Mouse (Mus musculus) adipocyte (in vitro differentiated cells): ENCODE data around the gene Dcxr.
"Not testable (repeated sequence)": the region's sequence is repeated elsewhere in the genome, so short reads cannot be mapped to it uniquely, and the experiment has no call there.

Source experiments
- DNase-seq: peaks from one replicate; pipeline ENCODE4 v3.0.0-alpha.2; 2016; ENCODE audit warnings: low spot score

Dcxr gene

DNA sequence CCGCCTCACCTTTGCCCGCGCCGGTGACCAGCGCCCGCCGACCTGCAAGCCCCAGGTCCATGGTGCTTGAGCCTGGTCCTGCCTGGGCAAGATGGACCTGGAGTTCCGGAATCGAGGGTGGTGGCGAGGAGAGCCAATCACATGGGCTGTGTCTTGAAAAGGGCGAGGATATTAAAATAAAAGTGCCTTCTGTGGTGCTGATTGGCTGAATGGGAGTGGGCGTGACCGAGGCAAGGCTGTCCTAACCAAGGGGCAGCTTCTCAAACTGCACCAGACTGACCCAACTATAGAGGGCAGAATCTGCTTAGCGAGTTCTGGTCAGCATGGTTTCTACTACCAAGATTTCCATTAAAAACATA lies at the start of gene Dcxr:
Gene Dcxr, minus strand, starts transcription at position 113 of the 359 bp plus-strand sequence.
- peak; percentile 98 for DNase-seq

DNA sequence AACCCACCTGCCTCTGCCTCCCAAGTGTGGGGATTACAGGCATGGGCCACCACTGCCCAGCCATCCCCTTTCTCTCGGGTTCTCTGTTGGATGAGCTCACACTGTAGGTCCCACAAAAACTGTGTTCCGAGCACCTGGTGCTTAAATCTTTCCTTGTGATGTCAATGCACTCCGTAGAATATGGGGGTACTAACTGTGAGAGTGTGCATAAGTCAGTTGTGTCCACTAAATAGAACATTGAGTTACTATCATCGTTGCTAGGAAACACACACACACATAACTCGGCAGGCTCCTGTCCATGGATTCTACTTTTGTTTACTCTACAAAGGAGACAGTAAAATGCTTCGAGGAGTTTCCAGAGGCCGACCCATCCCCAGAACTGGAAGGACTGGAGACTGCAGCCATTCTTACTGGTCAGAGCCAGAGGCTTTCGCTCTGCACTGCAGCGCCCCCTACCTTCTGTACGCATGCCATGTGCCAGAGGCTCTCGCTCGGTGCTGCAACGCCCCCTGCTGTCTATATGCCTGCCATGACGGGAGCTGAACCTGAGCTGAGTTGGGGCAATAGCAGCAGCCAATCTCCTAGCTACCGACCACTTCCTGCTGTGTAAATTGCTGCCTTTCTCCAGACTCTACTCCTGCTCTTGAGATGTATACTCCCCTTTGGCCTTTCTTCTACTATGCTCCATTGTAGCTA lies 48.8 kb upstream of the Dcxr start:
- peak; percentile 98 for DNase-seq

- no peak for DNase-seq
Measured at GRCm38 (mm10) chr11:120773463-120774190, 46.5 kb upstream of the Dcxr start.

GRCm38 (mm10) chr11:120772749-120773148 lies 45.7 kb upstream of the Dcxr start:
- DNase-seq: no peak

DNA sequence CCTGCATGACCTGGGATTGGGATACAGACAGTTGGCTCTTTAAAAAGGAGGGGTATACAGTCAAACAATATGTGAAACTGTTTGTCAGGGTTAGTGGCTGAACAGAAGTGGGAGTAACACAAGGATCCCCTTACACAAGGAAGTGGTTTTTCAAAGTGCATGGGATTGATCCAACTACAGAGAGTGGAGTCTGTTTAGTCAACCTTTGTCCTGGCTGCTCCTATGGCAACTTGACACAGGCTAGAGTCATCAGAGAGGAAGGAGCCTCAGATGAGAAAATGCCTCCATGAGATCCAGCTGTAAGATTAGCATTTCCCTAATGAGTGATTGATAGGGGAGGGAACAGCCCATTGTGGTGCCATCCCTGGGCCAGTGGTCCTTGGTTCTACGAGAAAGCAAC lies 41.1 kb upstream of the Dcxr start:
- peak; percentile 72 for DNase-seq

DNA sequence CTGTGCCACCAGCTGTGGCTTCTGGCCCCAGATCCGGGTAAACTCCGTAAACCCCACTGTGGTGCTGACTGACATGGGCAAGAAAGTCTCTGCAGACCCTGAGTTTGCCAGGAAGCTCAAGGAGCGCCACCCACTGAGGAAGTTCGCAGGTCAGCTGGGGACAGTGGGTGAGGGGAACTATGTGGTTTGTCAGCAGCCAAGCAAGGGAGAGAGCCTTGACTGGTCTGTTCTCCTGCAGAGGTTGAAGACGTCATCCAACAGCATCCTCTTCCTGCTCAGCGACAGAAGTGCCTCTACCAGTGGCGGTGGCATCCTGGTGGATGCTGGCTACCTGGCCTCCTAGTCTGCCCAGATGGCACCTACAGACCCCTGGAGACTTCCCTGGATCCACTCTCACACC lies 39.9 kb upstream of the Dcxr start:
- not testable (repeated sequence) for DNase-seq

GRCm38 (mm10) chr11:120763121-120763999 lies 36.3 kb upstream of the Dcxr start:
- DNase-seq: not testable (repeated sequence)

DNA sequence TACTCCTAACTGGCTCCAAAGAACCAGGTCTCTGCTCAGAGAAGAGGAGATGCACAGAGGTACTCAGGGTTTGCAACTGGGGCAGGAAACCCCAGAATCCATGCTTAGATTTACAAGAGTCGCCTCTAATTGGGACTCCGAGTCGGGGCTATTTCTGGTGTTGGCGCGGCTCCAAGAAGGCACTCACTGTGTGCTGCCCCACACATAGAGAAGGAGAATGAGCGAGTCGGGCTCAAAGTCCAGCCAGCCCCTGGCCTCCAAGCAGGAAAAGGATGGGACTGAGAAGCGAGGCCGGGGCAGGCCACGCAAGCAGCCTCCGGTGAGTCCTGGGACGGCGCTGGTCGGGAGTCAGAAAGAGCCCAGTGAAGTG lies 35.6 kb upstream of the Dcxr start, which contains the start of gene Hmga1b:
Gene Hmga1b, plus strand, starts transcription at position 123 of the 370 bp plus-strand sequence.
- not testable (repeated sequence) for DNase-seq

GRCm38 (mm10) chr11:120761811-120762671 lies 35.0 kb upstream of the Dcxr start:
- no peak for DNase-seq

- DNase-seq: no peak
Measured at GRCm38 (mm10) chr11:120760236-120760635, 33.2 kb upstream of the Dcxr start.

- no peak for DNase-seq
Measured at GRCm38 (mm10) chr11:120751606-120752005, 24.5 kb upstream of the Dcxr start.

GRCm38 (mm10) chr11:120749430-120749829 lies 22.3 kb upstream of the Dcxr start:
- no peak for DNase-seq

DNA sequence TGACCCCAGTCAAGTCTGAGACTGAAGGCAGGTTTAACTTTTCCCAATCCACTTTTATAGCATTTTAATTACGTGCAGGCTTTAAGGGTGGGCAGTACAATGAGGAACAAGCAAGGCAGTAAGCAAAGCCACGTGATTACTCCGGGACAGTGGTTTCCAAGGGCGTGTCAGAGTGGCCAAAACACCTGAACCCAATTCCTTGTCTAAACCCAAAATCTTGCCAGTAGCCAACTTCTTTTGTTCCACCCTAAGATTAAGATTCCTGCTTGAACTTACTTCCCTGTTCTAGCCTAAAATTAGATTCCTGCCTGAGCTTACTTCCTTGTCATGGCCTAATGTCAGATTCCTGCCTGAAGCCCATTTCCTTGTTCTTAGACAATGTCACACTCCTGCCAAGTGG lies 20.9 kb upstream of the Dcxr start:
- DNase-seq: no peak

- DNase-seq: no peak
Measured at GRCm38 (mm10) chr11:120744121-120744701, 17.1 kb upstream of the Dcxr start.

GRCm38 (mm10) chr11:120740981-120741380 lies 13.9 kb upstream of the Dcxr start:
- DNase-seq: no peak

DNA sequence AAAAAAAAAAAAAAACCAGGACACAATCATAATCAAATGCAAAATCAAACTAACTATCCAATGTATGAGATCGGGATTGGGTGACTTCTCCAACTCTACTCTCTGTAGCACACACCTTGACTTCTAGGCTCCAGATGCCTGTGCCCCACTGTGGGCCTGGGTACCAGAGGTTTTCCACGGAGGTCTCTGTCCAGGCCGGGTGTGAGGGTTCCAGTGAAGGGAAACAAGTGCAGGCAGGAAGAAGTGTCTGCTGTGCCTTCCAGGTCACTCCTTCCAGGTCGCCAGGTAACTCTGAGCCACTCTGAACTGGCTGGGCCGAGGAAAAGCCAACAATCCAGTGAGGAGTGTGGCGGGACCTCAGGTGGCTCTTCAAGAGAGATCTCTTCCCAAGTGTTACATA lies 9.3 kb upstream of the Dcxr start:
- no peak for DNase-seq

- DNase-seq: peak; percentile 84
Measured at GRCm38 (mm10) chr11:120733521-120733920, 6.4 kb upstream of the Dcxr start.

GRCm38 (mm10) chr11:120731858-120732680 lies 5.0 kb upstream of the Dcxr start, which contains the start of gene Cbr2:
Cbr2 (minus strand) TSS chr11:120732114.
- DNase-seq: peak; percentile 97

- DNase-seq: no peak
Measured at GRCm38 (mm10) chr11:120731395-120731794, 4.3 kb upstream of the Dcxr start.

DNA sequence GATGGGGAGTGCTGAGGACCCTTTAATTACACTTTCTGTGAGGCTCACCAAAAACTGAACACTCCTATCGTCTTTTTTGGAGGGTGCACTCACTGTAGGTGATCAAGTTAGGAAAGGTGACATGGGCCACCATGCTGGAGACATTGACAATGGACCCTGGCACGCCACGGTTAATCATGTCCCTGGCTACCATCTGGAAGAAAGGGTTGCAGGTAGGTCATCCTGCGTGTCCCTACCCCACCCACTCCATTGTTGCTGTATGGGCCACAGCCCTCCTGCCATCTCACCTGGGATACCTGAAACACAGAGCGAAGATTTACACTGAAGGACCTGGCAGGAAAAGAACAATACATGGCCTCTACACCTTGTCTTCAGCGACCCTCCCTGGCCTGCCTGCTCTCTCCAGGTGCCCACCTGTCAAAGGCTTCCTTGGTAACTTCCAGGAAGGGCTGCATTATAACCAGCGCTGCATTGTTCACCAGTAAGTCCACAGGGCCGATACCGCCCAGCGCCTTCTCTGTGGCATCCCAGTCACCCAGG lies 3.3 kb upstream of the Dcxr start:
- no peak for DNase-seq
